Mouse (Mus musculus) spleen, postnatal 4 days (tissue): ENCODE measurements around the gene Kcnq2.

ENCODE experiments used
- DNase-seq, 2 experiments: peaks; one replicate each; pipeline ENCODE4 v3.0.0; 2022; ENCODE audit warnings: low spot score in 2 of 2

The Kcnq2 gene

DNA sequence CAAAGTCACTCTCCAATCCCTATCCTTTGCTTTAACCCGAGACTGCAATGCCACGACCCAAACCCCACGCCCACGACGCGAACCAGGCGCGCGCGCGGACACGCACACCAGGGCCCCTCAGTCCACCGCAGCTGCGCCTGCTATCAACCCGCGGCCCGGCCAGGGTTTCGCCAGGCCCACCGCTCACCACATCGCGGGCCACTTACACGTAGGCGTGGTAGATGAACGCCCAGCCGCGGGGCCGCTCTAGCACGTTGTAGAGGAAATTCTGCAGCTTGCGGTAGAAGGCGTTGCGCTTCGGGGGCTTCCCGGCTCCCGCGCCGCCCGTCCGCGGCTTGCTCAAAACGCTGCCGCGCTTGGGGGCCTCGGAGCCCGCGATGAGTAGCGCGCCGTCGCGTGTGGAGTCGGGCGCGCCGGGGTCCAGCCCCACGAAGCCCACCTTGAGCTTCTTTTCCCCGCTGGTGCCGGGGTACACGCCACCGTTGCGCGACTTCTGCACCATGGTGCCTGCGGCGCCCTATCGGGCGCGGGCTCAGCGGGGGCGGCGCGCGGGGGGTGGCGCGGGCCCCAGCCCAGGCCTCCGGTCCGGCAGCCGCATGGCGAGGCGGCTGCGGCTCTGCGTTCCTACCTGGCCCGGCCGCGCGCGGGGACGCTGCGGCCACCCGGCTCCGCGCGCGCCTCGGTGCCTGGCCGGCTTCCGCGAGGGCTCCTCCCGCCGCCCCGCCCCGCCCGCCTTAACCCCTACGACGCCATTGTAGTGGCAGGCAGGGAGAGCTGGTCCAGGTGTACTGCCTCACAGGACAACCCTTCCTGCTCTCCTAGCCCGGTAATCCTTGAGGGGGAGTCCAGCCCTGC is at the start of gene Kcnq2:
TSS of gene Kcnq2 (minus strand) at position 710 of the 855 bp plus-strand sequence.
- no peak for DNase-seq

GRCm38 (mm10) chr2:181180898-181181297 is 45.8 kb upstream of the Kcnq2 start:
- DNase-seq: no peak

GRCm38 (mm10) chr2:181178471-181178870 is 43.4 kb upstream of the Kcnq2 start:
- no peak for DNase-seq

- no peak for DNase-seq
These were observed 42.9 kb upstream of the Kcnq2 start for GRCm38 (mm10) chr2:181178015-181178414.

DNA sequence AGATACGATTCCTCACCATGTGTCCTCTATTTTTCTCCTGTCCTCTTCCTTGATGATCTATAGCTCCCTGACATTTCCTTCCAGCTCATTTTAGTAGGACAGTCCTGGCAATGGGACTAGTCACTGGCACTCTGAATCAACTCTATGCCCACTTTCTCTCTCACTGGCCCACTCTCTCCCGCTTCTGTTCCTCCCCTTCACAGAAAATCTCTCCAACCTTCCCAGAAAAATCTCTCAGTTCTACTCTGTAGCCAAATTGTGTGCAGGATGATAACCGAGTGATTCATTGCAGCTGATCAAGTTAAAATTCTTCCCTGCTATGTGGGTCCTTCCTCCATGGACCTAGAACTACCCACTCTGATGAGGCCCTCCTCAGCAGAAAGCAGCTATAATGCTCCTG is 39.5 kb upstream of the Kcnq2 start:
- no peak for DNase-seq

- DNase-seq: no peak
These were observed 31.4 kb upstream of the Kcnq2 start for GRCm38 (mm10) chr2:181166469-181166868.

GRCm38 (mm10) chr2:181160821-181161220 is 25.7 kb upstream of the Kcnq2 start:
- no peak for DNase-seq

GRCm38 (mm10) chr2:181159771-181160170 is 24.7 kb upstream of the Kcnq2 start:
- no peak for DNase-seq

DNA sequence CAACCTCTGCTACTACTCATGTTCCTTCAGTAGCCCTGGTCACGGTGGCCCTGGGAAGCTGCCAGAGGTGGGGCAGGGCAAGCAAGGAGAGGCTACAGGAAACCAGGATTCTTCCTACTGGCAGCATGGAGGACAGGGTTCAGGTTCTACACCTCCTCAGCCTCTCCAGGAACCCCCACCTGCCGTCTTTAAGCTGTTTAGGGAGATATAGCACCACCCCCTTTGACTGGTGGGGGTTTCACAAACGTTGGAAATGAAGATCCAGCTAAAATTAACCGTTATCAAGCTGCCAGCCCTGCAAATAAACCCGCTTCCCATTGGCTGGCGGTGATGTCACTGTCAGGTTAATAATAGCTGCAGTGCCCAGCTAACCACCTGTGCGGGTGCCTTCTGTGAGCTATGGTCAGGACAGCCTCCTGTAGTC is 24.0 kb upstream of the Kcnq2 start:
- no peak for DNase-seq

- DNase-seq: no peak
These were observed 23.4 kb upstream of the Kcnq2 start for GRCm38 (mm10) chr2:181158471-181158870.

- DNase-seq: no peak
These were observed 22.7 kb upstream of the Kcnq2 start for GRCm38 (mm10) chr2:181157716-181158302.

DNA sequence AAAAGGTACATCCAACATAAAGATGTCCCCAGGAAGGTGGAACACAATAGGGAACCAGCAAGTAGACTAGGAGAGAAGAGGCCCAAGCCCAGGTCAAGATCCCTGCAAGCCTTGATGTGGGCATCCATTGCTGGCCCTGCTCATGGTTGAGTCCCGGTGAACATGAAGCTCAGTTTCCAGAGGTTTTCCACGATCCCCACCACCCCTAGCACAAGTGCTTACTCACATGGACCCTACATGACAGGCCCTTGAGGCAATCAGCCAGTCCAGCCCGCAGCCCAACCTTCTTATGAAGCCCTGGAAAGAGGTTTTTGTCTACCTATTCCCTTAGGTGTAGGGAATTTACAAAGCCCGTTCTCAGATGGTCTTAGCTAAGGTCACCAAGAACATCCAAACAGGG is 22.1 kb upstream of the Kcnq2 start:
- DNase-seq: no peak

GRCm38 (mm10) chr2:181156248-181157121 is 21.4 kb upstream of the Kcnq2 start, which contains the start of gene Eef1a2:
Gene Eef1a2 (minus strand): TSS chr2:181157014.
- no peak for DNase-seq

DNA sequence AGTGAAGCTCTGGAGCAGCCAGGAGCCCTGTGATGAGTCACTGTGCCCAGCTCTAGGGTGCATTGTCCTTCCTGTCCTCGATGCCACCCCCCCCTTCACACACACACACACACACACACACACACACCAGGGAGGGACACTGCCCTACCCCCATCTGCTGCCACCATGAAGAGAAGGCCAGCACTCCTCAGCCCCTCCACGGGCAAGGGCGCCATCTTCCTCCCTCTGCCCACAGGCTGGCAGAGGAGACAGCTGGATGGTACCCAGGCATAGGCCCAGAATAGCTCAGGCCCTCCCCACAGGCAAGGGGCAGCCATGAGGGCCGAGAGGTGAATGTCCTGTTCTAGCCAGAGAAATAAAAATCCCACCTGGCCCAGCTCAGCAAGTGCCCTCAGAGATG is 20.7 kb upstream of the Kcnq2 start:
- DNase-seq: no peak

- no peak for DNase-seq
These were observed 19.8 kb upstream of the Kcnq2 start for GRCm38 (mm10) chr2:181154831-181155415.

DNA sequence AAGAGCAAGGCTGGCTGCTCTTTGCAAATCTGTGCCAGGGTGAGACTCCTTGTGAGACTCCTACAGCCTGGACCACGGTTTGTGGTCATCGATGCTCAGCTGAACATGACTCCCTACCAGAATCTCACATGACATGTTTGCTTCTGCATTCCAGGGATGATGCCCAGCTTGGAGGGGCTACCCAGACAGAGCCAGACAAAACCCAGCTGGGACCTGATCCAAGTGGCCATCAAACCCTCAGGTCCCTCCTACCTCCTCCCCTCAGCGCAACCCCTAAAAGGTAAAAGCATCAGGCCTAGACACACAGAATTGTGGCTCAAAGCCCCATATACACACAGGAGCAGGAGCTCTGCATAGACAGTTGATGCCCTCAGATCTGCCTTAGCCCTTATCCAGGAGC is 19.3 kb upstream of the Kcnq2 start:
- no peak for DNase-seq

DNA sequence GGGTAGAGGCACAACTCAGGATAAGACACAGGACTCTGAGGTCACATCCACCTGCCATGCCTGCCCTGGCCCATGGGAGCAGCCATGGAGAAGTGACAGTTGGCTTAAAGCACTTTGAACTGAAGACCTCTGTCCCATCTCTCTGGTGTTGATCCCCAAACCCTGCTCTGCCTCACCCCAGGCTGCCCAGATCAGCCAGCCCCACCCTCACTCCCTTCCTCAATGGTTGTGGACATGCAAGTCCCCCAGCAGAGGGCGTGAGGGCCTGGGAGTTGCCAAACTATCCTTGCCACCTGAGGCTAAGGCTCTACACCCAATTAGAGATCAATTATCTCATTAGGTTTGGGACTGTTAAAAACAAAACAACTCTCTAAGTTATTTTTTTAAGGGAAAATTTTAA is 18.7 kb upstream of the Kcnq2 start:
- no peak for DNase-seq

- no peak for DNase-seq
These were observed 18.0 kb upstream of the Kcnq2 start for GRCm38 (mm10) chr2:181153131-181153530.

DNA sequence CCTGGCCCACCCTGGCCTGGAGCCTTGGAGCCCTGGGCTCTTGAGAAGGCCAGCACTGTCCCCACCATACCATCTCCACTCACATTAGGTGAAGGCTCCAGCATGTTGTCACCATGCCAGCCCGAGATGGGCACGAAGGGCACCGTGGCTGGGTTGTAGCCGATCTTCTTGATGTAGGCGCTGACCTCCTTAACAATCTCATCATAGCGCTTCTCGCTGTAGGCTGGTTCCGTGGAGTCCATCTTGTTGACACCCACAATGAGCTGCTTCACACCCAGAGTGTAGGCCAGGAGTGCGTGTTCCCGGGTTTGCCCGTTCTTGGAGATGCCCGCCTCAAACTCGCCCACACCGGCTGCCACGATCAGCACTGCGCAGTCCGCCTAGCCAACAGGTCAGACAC is 17.6 kb upstream of the Kcnq2 start:
- DNase-seq: no peak

DNA sequence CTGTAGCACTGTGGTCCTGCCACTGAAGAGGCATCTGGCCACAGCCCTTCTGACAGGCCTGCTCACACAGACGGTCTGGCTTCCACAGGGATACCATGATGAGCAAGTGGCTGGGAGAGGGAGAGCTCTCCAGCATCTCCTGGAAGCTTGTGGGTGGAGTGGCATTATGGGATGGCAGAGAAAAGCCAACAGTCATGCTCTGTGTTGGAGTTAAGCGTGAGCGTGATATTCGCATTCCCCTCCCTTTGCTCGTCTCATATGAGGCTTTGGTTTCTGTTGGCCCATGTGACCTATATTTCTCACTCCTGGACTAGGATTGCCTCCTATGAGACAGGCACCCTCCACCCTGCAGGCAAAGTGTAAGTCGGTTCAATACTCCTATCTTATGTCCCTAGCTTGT is 15.2 kb upstream of the Kcnq2 start:
- no peak for DNase-seq

- DNase-seq: no peak
These were observed 13.3 kb upstream of the Kcnq2 start for GRCm38 (mm10) chr2:181148318-181148955.
